Comparison of ENCODE assay signal across 8 mouse cellular contexts in the genomic region with DNA sequence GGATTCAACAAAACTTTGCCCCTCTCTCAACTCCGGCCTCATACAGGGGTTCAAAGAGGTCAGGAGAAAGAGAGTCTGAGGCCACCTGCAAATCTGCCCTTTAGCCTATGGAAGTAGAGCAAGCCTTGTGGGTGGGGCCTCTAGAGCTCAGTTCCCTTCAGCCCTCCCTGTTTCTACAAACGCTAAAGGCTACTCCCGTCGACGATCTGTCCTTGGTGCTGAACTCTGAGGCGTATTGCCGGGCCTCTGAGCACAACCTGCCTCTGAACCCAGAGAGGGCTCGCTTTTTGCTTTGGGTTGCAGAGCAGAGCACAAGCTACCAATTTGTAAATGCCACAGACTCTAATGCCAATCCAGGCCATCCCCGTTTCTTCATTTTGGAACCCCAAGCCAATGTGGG. TPM values are rescaled to one million over a fixed set of nuclear protein-coding genes. Genes with fewer than 3 reads are reported as not detected.
DNase-seq lines count a peak whose midpoint lies in the region; ATAC-seq and TF ChIP-seq lines count a peak whose summit lies in the region.

No protein-coding gene starts in this region.

- H3K9me3 ChIP-seq in intestine, embryonic 14.5 days (ENCODE audit: control insufficient read depth, low read length): no peaks in the 10 kb centered on the region
- H3K9me3 ChIP-seq in intestine, postnatal 0 days (ENCODE audit: control insufficient read depth): no peaks in the 10 kb centered on the region
- no peaks in the 10 kb centered on the region for H3K9me3 ChIP-seq in G1E (replicated peaks)
- no peaks in the 10 kb centered on the region for H3K9me3 ChIP-seq in forebrain, embryonic 15.5 days
- H3K9me3 ChIP-seq in midbrain, embryonic 10.5 days (replicated peaks): no peaks in the 10 kb centered on the region

- TF ChIP-seq CTCF in intestine, postnatal 0 days (IDR thresholded peaks at IDR 0.05; ENCODE audit: low read depth): no peak
- no peak for TF ChIP-seq CTCF in G1E (IDR thresholded peaks at IDR 0.05; ENCODE audit: low read depth, low read length)

- no peak overlapping the region for H3K4me2 ChIP-seq in intestine, embryonic 14.5 days (ENCODE audit: low read length)
- no peak overlapping the region for H3K4me2 ChIP-seq in intestine, postnatal 0 days (replicated peaks; ENCODE audit: low read depth)
- H3K4me2 ChIP-seq in forebrain, embryonic 15.5 days (replicated peaks): peak overlapping the region; percentile 70

- ATAC-seq in intestine, embryonic 14.5 days (replicated peaks; ENCODE audit: low FRiP score, low TSS enrichment, low read depth): no peak
- no peak for ATAC-seq in intestine, postnatal 0 days
- ATAC-seq in G1E (ENCODE audit: extremely low read depth, insufficient number of reproducible peaks, low FRiP score, poor library complexity, severe bottlenecking): no peak
- no peak for ATAC-seq in forebrain, embryonic 15.5 days (replicated peaks)
- no peak for ATAC-seq in megakaryocyte, adult 5-6 weeks (ENCODE audit: poor library complexity, severe bottlenecking)

- no peaks in the 10 kb centered on the region for H3K36me3 ChIP-seq in intestine, embryonic 14.5 days (ENCODE audit: control insufficient read depth, insufficient read depth, low read length)
- no peaks in the 10 kb centered on the region for H3K36me3 ChIP-seq in intestine, postnatal 0 days (ENCODE audit: control insufficient read depth, insufficient read depth)
- no peaks in the 10 kb centered on the region for H3K36me3 ChIP-seq in G1E (replicated peaks)
- peaks cover 40% of the 10 kb centered on the region for H3K36me3 ChIP-seq in forebrain, embryonic 15.5 days
- H3K36me3 ChIP-seq in midbrain, embryonic 10.5 days: peaks cover 17% of the 10 kb centered on the region

- 8% methylated on average over 9 of the region's 9 CpGs for WGBS in intestine, embryonic 14.5 days
- WGBS in intestine, postnatal 0 days: 8% methylated on average over 9 of the region's 9 CpGs
- 12% methylated on average over 9 of the region's 9 CpGs for WGBS in forebrain, embryonic 15.5 days
- WGBS in midbrain, embryonic 10.5 days: 8% methylated on average over 9 of the region's 9 CpGs

- H3K9ac ChIP-seq in intestine, embryonic 14.5 days (ENCODE audit: low read length): no peak overlapping the region
- no peak overlapping the region for H3K9ac ChIP-seq in intestine, postnatal 0 days (ENCODE audit: low read depth, low read length)
- peak overlapping the region; percentile 90; the same call in 1 of the 2 replicates for H3K9ac ChIP-seq in forebrain, embryonic 15.5 days (replicated peaks)

- H3K27me3 ChIP-seq in intestine, embryonic 14.5 days (replicated peaks; ENCODE audit: control insufficient read depth, insufficient read depth, low read length): peaks cover 71% of the 10 kb centered on the region
- peaks cover 43% of the 10 kb centered on the region for H3K27me3 ChIP-seq in intestine, postnatal 0 days (replicated peaks; ENCODE audit: control insufficient read depth, insufficient read depth, low read length)
- peaks cover 37% of the 10 kb centered on the region for H3K27me3 ChIP-seq in G1E (ENCODE audit: insufficient read depth, low read length)
- peaks cover 3% of the 10 kb centered on the region; the same call in 1 of the 2 replicates for H3K27me3 ChIP-seq in forebrain, embryonic 15.5 days
- peaks cover 89% of the 10 kb centered on the region for H3K27me3 ChIP-seq in midbrain, embryonic 10.5 days (ENCODE audit: low read depth, poor library complexity, severe bottlenecking)

- no peaks in the 10 kb centered on the region for H3K4me1 ChIP-seq in intestine, embryonic 14.5 days (replicated peaks; ENCODE audit: control insufficient read depth, insufficient read depth, low read length)
- no peaks in the 10 kb centered on the region for H3K4me1 ChIP-seq in intestine, postnatal 0 days (replicated peaks; ENCODE audit: control insufficient read depth, insufficient read depth, low read length)
- H3K4me1 ChIP-seq in G1E (ENCODE audit: insufficient read depth, low read depth, low read length): 0 out of 2 replicates have a peak, but pooled peaks cover 2% of the 10 kb centered on the region
- peaks cover 41% of the 10 kb centered on the region for H3K4me1 ChIP-seq in forebrain, embryonic 15.5 days
- peaks cover 38% of the 10 kb centered on the region for H3K4me1 ChIP-seq in midbrain, embryonic 10.5 days

- no peak overlapping the region for H3K27ac ChIP-seq in intestine, embryonic 14.5 days (ENCODE audit: low read depth)
- no peak overlapping the region for H3K27ac ChIP-seq in intestine, postnatal 0 days (ENCODE audit: low read depth, low read length)
- H3K27ac ChIP-seq in forebrain, embryonic 15.5 days (replicated peaks): no peak overlapping the region
- H3K27ac ChIP-seq in midbrain, embryonic 10.5 days (replicated peaks): no peak overlapping the region

- H3K4me3 ChIP-seq in intestine, embryonic 14.5 days (ENCODE audit: low read depth, low read length): no peak overlapping the region
- no peak overlapping the region for H3K4me3 ChIP-seq in intestine, postnatal 0 days (ENCODE audit: low read depth, low read length)
- no peak overlapping the region for H3K4me3 ChIP-seq in G1E (ENCODE audit: low read depth, low read length)
- peak overlapping the region; percentile 70 for H3K4me3 ChIP-seq in forebrain, embryonic 15.5 days
- H3K4me3 ChIP-seq in midbrain, embryonic 10.5 days: no peak overlapping the region

- intact Hi-C loops in left cerebral cortex, postnatal 10 days (cut with DNase I): no loop called here

- peak; percentile 75 for DNase-seq in intestine, embryonic 14.5 days (ENCODE audit: low spot score)
- peak; percentile 64 for DNase-seq in G1E (ENCODE audit: low spot score)
- DNase-seq in midbrain, embryonic 10.5 days (ENCODE audit: low spot score): peak; percentile 24
- DNase-seq in frontal cortex, postnatal 25 days (ENCODE audit: low spot score in 2 of 2): no peak
- no peak for DNase-seq in left cerebral cortex, postnatal 10 days (ENCODE audit: extremely low spot score in 1 of 2, low spot score in 2 of 2)

RNA-seq across cellular contexts. Expression of gene Ncan, which starts 3.1 kb away (rescaled TPM):
- polyA plus RNA-seq in intestine, embryonic 14.5 days (2014; fragmentation: Nextera tagmentation; extraction: Ambion mirVana): 1.9 TPM in 2 replicates
- polyA plus RNA-seq in intestine, postnatal 0 days (2015; fragmentation: Nextera tagmentation; extraction: Ambion mirVana): 0.31 and 0.39 TPM in 2 replicates
- total RNA-seq in G1E (2014; fragmentation: Nextera tagmentation) (not detected in 2 replicates), G1E (2017) (0.05 TPM in 1 of 2 replicates, not detected in the other)
- not detected in 2 replicates for polyA plus RNA-seq in G1E (2012)
- 144 and 152 TPM in 2 replicates for polyA plus RNA-seq in forebrain, embryonic 15.5 days (2015; fragmentation: Nextera tagmentation; extraction: Ambion mirVana)
- polyA plus RNA-seq in midbrain, embryonic 10.5 days (2016; fragmentation: Nextera tagmentation; extraction: Ambion mirVana): 14.4 and 44.7 TPM in 2 replicates
- total RNA-seq in left cerebral cortex, postnatal 10 days (2021): 100 to 1,000 TPM; 392 to 416 TPM
- total RNA-seq in megakaryocyte, adult 5-6 weeks (2015): not detected in 2 replicates
- not detected in 2 replicates for total RNA-seq in megakaryocyte, adult 5-6 weeks (2017)

RNA-seq across cellular contexts. Expression of gene Nr2c2ap, which starts 13.5 kb away (rescaled TPM):
- 29.5 and 29.9 TPM in 2 replicates for polyA plus RNA-seq in intestine, embryonic 14.5 days (2014; fragmentation: Nextera tagmentation; extraction: Ambion mirVana)
- polyA plus RNA-seq in intestine, postnatal 0 days (2015; fragmentation: Nextera tagmentation; extraction: Ambion mirVana): 44.0 and 44.1 TPM in 2 replicates
- total RNA-seq in G1E (2014; fragmentation: Nextera tagmentation): 10.6 and 12.0 TPM in 2 replicates
- total RNA-seq in G1E (2017): 6.7 and 8.5 TPM in 2 replicates
- polyA plus RNA-seq in G1E (2012): 12.0 and 19.4 TPM in 2 replicates
- polyA plus RNA-seq in forebrain, embryonic 15.5 days (2015; fragmentation: Nextera tagmentation; extraction: Ambion mirVana): 43.0 and 43.3 TPM in 2 replicates
- 28.4 and 30.7 TPM in 2 replicates for polyA plus RNA-seq in midbrain, embryonic 10.5 days (2016; fragmentation: Nextera tagmentation; extraction: Ambion mirVana)
- total RNA-seq in left cerebral cortex, postnatal 10 days (2021): 10 to 100 TPM; 32.7 to 33.6 TPM
- 19.5 and 25.6 TPM in 2 replicates for total RNA-seq in megakaryocyte, adult 5-6 weeks (2015)
- total RNA-seq in megakaryocyte, adult 5-6 weeks (2017): 4.7 and 7.1 TPM in 2 replicates

RNA-seq across cellular contexts. Expression of gene Rfxank, which starts 21.3 kb away (rescaled TPM):
- 11.6 and 15.1 TPM in 2 replicates for polyA plus RNA-seq in intestine, embryonic 14.5 days (2014; fragmentation: Nextera tagmentation; extraction: Ambion mirVana)
- 11.1 and 11.2 TPM in 2 replicates for polyA plus RNA-seq in intestine, postnatal 0 days (2015; fragmentation: Nextera tagmentation; extraction: Ambion mirVana)
- total RNA-seq in G1E (2014; fragmentation: Nextera tagmentation): 11.9 and 12.6 TPM in 2 replicates
- total RNA-seq in G1E (2017): 7.2 and 13.2 TPM in 2 replicates
- polyA plus RNA-seq in G1E (2012): 4.9 and 6.0 TPM in 2 replicates
- 11.5 and 13.4 TPM in 2 replicates for polyA plus RNA-seq in forebrain, embryonic 15.5 days (2015; fragmentation: Nextera tagmentation; extraction: Ambion mirVana)
- 16.1 and 18.1 TPM in 2 replicates for polyA plus RNA-seq in midbrain, embryonic 10.5 days (2016; fragmentation: Nextera tagmentation; extraction: Ambion mirVana)
- 10 to 100 TPM in 1 of 2 experiments, 1 to 10 TPM in 1; 8.3 to 10.9 TPM for total RNA-seq in left cerebral cortex, postnatal 10 days (2021)
- total RNA-seq in megakaryocyte, adult 5-6 weeks (2015): 13.6 and 16.3 TPM in 2 replicates
- 12.5 and 14.5 TPM in 2 replicates for total RNA-seq in megakaryocyte, adult 5-6 weeks (2017)

RNA-seq across cellular contexts. Expression of gene Borcs8, which starts 21.7 kb away (rescaled TPM):
- 49.2 and 50.8 TPM in 2 replicates for polyA plus RNA-seq in intestine, embryonic 14.5 days (2014; fragmentation: Nextera tagmentation; extraction: Ambion mirVana)
- polyA plus RNA-seq in intestine, postnatal 0 days (2015; fragmentation: Nextera tagmentation; extraction: Ambion mirVana): 29.2 and 32.5 TPM in 2 replicates
- total RNA-seq in G1E (2014; fragmentation: Nextera tagmentation) (65.0 and 73.8 TPM in 2 replicates), G1E (2017) (82.4 and 114 TPM in 2 replicates)
- 24.7 and 42.9 TPM in 2 replicates for polyA plus RNA-seq in G1E (2012)
- polyA plus RNA-seq in forebrain, embryonic 15.5 days (2015; fragmentation: Nextera tagmentation; extraction: Ambion mirVana): 48.4 and 50.3 TPM in 2 replicates
- polyA plus RNA-seq in midbrain, embryonic 10.5 days (2016; fragmentation: Nextera tagmentation; extraction: Ambion mirVana): 38.2 and 41.3 TPM in 2 replicates
- 10 to 100 TPM; 40.7 to 42.3 TPM for total RNA-seq in left cerebral cortex, postnatal 10 days (2021)
- 35.3 and 51.3 TPM in 2 replicates for total RNA-seq in megakaryocyte, adult 5-6 weeks (2015)
- 32.2 and 35.8 TPM in 2 replicates for total RNA-seq in megakaryocyte, adult 5-6 weeks (2017)

RNA-seq across cellular contexts. Expression of gene Mef2b, which starts 21.9 kb away (rescaled TPM):
- polyA plus RNA-seq in intestine, embryonic 14.5 days (2014; fragmentation: Nextera tagmentation; extraction: Ambion mirVana): 0.13 and 0.43 TPM in 2 replicates
- polyA plus RNA-seq in intestine, postnatal 0 days (2015; fragmentation: Nextera tagmentation; extraction: Ambion mirVana): 0.12 TPM in 1 of 2 replicates, not detected in the other
- total RNA-seq in G1E (2014; fragmentation: Nextera tagmentation) (2.1 and 4.4 TPM in 2 replicates), G1E (2017) (0.17 and 0.55 TPM in 2 replicates)
- 2.3 and 3.1 TPM in 2 replicates for polyA plus RNA-seq in G1E (2012)
- polyA plus RNA-seq in forebrain, embryonic 15.5 days (2015; fragmentation: Nextera tagmentation; extraction: Ambion mirVana): 0.22 and 0.23 TPM in 2 replicates
- polyA plus RNA-seq in midbrain, embryonic 10.5 days (2016; fragmentation: Nextera tagmentation; extraction: Ambion mirVana): 0.46 and 0.86 TPM in 2 replicates
- total RNA-seq in left cerebral cortex, postnatal 10 days (2021): under 1 TPM in 1 of 2 experiments, not detected in 1; 0.59 TPM
- 0.39 TPM in 1 of 2 replicates, not detected in the other for total RNA-seq in megakaryocyte, adult 5-6 weeks (2015)
- not detected in 2 replicates for total RNA-seq in megakaryocyte, adult 5-6 weeks (2017)

Comparison
In these comparisons a context has a peak if more than half of its experiments do, and no peak if none do; other contexts are left out.
1. DNase-seq: peak in intestine, embryonic 14.5 days (single experiment), G1E (single experiment) and midbrain, embryonic 10.5 days (single experiment); none in frontal cortex, postnatal 25 days (0 of 2) and left cerebral cortex, postnatal 10 days (0 of 2).